Mouse (Mus musculus) frontal cortex, postnatal 25 days (tissue): ENCODE measurements around the gene Rrp1b.
A peak's percentile ranks its signal among the peaks of the same experiment; 100 is the strongest.
"Not testable (repeated sequence)": the region's sequence is repeated elsewhere in the genome, so short reads cannot be mapped to it uniquely, and the experiment has no call there.

Source experiments
- DNase-seq, 2 experiments: peaks; one replicate each; pipeline ENCODE4 v3.0.0; 2022; ENCODE audit warnings: low spot score in 2 of 2

Rrp1b gene

DNA sequence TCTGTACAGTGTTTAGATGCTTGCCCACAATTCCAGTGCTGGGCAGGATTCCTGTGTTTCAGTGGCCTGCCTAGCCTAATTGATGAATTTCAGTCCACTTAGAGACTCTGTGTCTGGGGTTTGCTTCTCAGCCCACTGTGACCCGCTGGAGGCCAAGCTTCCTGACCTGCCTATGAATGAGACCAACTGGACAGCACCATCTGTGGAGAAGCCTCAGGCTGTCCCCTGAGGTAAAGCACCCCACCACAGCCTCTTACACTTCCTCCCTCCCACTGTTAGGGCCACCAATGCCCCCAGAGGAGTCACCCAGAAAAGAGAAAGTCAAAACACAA, 55.1 kb downstream of the Rrp1b start:
- no peak for DNase-seq

DNA sequence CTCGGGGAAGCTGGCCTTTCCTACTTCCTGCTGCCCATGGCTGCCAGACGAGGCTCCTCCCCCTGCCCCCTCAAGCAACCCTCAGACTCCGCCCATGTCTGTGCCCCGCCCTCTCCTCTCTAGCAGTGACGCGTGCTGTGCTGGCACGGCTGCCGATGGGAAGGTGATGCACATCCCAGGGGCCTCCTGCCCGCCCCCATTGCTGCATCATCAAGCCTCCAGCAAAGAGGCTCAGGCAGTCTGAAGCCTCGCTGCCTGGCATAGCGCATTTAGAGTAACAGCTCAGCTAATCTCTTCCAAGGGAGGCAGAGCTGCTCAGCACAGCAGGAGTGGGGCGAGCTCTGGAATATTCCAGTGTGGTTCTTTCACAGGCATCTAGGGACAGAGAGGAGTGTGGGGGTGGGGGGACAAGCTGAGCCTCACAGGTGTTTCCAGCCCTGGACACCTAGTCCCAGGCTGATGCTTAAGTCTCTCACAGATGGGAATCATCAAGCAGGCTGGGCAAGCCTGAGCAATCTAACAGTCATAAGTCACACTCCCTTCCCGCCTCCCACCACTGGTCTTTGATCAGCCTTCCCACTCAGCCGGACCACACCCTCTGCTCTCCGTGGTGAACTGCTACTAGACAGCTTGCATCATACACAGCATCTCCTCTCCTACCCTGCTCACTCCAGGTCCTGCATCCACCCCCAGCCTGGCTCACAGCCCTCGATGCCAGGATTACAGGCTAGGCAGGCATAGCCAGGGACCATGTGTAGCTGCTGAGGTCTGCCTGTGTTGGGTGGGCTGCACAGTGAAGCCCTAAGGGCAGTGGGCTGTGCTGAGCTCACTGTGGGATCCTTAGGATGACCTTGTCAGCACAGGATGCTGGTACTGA, 55.7 kb downstream of the Rrp1b start:
- DNase-seq: peak; percentile 38 to 57

DNA sequence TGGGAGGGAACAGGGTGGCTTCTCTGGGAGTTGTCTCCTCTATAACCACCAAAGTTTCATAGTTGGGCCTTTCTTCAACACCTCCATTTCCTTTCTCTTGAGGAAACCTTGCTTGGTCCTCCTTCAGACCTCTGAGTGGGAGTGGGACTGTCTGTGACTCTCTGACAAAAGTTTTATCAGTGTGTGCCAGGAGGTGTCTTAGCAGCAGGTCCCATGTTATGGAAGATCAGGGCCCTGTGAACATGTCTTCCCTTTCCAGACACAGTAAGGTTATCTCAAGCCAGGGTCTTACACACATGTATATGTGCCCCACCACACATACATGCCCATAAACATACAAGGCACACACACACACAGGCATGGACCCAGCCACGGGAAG, 56.3 kb downstream of the Rrp1b start:
- no peak for DNase-seq

DNA sequence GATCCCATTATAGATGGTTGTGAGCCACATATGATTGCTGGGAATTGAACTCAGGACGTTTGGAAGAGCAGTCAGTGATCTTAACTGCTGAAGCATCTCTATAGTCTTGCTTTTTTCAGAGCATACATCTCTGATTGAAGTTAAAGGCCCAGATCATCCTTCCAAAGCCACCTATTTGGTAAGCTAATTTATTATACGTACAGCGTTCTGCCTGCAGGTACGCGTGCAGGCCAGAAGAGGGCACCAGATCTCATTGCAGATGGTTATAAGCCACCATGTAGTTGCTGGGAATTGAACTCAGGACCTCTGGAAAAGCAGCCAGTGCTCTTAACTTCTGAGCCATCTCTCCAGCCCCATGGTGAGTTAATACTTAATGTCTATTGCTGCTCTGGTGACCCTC, 57.0 kb downstream of the Rrp1b start:
- DNase-seq: no peak

DNA sequence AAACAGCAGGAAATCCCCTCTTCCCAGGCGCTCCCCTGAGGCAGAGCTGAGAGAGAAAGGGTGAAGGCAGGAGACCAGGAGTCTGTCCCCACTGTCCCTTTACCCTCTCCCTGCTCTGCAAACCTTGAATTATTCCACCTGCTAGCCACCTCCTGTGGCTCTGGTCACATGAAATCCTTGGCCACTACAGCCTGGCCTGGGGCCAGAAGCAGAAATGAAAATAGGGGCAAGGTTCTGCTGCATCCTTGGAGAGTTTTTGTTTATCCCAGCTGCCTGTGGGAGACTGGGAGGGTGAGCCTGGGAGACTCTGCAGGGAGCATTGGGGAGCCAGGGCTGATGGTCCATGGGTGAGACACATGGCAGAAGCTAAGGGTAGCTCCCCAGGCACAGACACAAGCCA, 61.8 kb downstream of the Rrp1b start:
- no peak for DNase-seq

DNA sequence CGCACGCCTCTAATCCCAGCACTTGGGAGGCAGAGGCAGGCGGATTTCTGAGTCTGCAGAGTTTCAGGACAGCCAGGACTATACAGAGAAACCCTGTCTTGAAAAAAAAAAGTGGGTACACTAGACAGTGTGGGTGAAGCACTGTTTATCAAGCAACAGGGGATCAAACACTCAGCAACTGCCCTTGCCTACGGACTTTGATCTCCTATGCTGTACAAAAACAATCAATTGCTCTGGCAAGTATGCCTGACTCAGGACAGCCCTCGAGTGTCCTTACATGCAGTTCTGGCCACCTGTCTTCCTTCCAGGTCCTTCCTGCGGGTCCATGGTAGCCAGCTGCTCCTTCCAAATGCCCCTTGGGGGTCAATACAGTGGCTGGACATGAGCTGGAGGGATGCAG, 63.0 kb downstream of the Rrp1b start:
- DNase-seq: not testable (repeated sequence)

DNA sequence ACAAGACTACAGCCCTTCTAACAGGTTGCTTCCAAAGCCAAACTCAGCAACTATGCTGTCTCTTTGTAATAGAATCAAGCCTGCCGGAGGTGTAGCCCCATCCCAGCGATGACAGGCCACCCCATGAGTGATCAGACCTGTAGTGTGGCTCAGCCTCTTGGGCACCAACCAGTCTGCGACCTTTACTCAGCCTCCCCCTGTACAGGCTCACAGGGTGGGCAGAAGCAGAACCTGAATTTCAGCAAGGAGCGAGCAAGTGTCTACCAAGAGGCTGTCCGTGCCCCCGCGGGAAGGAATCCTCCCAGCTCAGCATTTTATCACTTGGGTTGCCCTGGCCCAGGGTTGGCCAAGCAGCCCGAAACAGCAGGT, 63.7 kb downstream of the Rrp1b start:
- no peak for DNase-seq

DNA sequence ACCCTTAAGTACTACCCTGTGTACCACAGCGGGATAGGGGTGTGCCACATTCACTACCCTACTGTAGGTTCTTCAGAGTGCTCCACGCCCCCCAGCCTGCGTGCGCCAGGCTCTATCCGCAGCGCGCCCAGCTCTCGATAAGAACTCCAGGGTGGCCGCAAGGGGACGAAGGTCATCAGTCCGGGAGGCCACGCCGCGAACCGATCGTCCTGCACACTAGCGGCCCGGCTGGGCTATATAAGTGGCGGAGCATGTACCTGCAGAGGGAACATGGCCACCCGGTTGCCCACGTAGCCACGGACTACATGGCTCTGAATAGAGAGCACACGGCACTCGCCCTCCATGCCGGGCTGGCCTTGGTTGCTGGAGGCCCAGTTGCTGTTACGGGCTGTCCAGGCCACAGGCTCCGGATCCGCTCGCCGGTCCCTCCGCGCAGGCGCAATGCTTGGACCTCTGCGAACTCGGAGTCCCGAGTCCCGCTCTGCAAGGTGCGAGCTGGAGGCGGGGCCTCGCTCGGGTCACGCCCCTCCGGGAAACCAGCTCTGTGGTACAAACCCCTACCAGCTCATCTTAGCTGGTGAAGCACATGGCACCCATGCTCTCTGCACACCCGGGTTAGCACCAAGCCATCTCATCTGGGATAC, 64.2 kb downstream of the Rrp1b start:
- DNase-seq: no peak

DNA sequence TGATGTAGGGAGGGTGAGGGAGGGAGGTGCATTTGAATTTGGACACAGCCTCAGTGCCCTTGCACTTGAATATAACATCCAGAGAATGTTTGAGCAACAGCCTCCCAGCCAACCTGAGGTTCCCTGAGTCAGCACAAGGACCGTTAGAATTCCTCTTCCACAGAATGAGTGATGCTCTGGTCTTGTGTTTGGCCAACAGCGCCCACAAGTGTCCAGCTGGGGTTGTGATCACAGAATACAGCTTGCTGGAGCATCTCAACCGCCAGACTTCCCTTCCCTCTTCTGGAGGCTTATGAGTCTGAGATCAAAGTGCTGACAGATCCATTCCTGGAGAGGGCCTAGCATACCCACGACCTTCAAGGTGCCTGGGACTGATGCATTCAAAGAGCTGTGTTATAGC, 67.2 kb downstream of the Rrp1b start:
- DNase-seq: no peak

DNA sequence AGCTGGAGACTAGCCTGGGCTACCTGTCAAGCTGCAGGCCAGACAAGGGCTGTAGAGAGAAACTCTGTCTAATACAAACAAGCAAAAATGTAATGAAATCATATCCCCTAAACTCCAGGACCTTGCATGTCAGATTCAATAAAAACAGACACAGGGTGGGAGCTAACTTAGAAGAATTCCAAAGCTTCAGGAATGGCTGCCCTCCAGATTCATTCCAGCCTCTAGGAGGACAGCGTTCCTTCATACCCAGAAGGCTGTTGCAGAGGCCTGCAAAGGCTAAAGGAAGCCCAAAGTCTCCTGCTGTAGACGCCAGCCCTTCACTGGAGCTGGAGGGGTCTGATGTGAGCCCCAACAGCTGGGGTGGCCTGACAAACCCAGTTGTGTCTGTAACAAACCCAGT, 70.5 kb downstream of the Rrp1b start:
- no peak for DNase-seq

DNA sequence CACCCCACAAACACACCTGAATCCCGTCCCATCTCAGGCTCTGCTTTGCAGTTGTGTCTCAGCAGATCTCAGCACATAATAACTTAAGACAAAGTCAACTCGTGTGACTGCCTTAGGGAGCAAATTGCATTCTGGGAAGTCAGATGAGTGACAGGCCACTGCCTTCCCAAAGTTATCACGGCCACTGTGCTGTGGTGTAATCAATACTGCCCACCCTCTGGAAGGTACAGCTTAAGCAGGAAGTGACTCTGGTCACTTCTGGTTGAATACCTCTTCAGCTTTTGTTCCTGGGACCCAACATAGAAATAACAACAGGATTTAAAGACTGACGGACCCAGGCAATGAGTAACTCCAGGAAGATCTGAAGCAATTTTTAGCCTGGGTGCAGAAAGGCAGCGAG, 72.0 kb downstream of the Rrp1b start:
- DNase-seq: no peak

DNA sequence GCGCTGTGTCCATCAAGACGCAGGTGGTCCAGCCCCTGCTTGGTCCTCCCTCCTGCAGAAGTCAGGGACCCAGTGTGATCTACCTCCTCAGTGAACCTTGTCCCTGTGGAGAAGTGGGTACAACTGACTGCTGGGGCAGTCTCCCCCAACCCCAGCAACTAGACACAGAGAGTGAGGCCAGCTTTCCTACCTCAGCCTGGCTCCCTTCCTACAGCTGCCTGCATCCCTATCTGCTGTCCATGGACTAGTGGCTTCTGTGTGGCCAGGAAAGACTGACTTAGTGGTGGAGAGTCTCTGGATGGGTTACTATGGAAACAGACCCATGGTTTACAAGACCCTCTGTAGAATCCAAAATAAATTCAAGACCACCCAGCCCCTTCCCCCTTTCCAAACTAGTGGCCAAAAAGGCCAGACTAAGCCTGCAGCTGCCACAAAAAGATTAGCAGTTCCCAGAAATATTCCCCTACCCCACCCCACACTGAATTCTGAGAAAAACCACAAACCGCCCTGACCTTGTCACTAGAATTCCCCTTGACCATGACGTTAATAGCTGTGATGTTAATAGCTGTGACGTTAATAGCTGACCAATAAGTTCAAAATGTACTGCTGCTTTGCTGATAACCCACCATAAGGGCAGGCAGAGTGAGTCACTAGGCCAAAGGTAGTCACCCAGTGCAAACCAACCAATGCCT, 72.6 kb downstream of the Rrp1b start:
- not testable (repeated sequence) for DNase-seq

DNA sequence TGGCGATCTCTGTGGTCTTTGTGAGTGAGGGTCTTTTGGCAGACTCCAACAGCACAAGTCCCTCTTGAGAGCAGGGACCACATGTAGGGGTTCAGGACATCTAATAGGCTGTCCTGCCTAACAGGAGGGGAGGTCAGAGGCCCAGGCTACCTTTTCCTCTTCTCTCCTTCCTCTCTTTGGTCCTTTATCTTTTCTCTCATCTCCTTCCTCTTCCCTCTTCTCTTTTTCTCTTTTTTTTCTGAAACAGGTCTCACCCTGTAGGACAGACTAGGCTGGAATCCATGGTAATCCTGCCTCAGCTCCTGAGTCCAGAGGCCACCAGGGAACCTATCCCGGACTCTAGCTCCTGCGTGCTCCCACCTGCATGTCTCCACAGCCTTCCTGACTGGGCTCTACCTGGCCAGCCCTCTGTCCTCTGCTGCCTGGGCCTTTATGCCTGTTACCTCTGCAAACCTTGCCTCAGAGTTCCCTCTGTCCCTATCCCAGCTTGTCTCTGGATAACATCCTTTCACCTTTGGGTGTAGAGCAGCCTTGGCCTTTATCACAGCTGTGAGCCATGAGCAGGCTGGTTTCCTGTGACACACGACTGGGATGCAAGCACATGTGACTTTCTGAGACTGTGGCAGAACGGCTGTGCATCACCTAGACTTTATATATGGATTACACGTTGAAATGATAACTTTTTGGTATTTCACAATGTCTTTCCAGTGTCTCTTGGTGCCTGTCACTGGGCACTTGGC, 73.5 kb downstream of the Rrp1b start:
- DNase-seq: no peak

DNA sequence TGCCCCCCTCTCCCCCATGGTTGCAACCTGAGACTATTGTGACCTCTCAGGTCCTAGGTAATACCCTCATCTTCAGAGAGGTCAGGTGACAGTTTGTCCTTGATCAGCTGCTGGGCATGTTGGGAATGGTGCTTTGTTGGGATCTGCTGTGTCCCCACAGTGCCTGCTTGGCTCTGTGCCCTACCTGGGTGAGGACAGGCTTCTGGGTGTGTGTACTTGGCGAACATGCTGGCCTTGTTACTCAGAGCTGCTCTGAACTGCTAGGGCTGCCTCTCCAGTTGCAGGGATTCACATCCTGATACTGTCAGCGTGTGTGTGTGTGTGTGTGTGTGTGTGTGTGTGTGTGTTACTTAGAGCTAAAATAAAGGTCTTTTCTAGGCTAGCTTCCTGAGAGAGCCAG, 74.5 kb downstream of the Rrp1b start:
- DNase-seq: no peak

DNA sequence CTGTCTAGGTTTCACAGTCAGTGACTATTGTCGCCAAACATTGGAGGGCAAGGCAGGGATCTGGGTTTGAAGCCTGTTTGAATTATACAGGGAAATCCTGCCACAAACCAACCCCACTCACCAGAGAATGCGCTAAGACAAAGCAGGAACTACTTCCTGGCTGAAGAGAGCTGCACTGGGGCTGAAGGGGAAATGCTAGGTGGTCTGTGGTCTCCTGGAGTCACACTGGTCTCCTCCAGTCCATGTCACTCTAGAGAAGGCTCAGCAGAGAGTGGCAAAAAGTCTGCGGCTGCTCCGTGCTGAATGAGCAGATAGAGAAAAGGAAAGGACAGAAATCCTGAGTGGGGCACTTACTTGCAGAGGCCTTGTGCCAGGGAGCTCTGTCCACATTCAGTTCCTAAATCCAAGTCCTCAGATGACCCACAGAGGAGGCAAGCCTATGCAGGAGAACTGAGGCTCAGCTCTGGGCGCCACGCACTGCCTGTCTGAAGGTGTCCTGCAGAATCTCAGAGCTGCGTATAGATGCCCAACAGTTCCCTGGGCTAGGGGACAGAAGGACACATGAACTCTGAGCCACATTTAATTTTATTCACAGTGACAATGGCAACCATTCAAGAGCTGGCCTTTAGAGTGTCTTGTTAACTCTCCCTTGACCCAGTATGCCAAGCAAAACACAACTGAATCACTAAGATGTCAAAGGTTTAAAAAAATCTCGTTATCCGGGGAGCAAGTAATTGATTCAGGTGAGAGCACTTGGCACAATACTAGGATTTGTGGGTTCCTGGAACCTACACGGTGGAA, 75.3 kb downstream of the Rrp1b start:
- DNase-seq: no peak
